Mouse (Mus musculus) gastrocnemius, adult 18-20 months (tissue): ENCODE data around the gene Calr3. TPM values are rescaled to one million over a fixed set of nuclear protein-coding genes. Genes with fewer than 3 reads are reported as not detected.

Experiments
- microRNA-seq: library from miRNA; unstranded; fragments of <30 nt; microRNA quantifications from one replicate; pipeline ENCODE4 v1.2.0, GENCODE M21; 2021
- total RNA-seq, 2 experiments: library from RNA; stranded (reverse); gene quantifications; 2 replicates each; pipeline ENCODE4 v1.2.3; 2021

The Calr3 gene
- total RNA-seq, 2 experiments from 2014 or later: 3.5 to 4.7 TPM

Small RNA genes within 50 kb of the gene (microRNA-seq; reads per million reads assigned to microRNA genes)
- gene Mir7068: 7.5 reads per million, percentile 19 among the genes with 10 or more reads in this experiment

Other genes with a start within 250 kb of the Calr3 start
- gene Cib3, start 231.0 kb downstream of the Calr3 start, total RNA-seq: not detected
- not detected for gene Gm11034, start 230.2 kb downstream of the Calr3 start, total RNA-seq
- gene Fam32a, start 224.1 kb downstream of the Calr3 start, total RNA-seq: 1 to 10 TPM; 7.3 to 9.4 TPM
- gene Ap1m1, start 203.9 kb downstream of the Calr3 start, total RNA-seq: 10 to 100 TPM; 20.9 to 21.8 TPM
- gene Gm10282, start 138.6 kb downstream of the Calr3 start, total RNA-seq: 1 to 10 TPM; 1.8 to 3.4 TPM
- gene Klf2, start 124.8 kb downstream of the Calr3 start, total RNA-seq: 10 to 100 TPM; 22.5 to 37.9 TPM
- 10 to 100 TPM; 21.9 to 22.5 TPM for gene Eps15l1, start 22.4 kb downstream of the Calr3 start, total RNA-seq
- gene 1700030K09Rik, start within 50 bp of the Calr3 start, total RNA-seq: 1 to 10 TPM; 3.5 to 4.2 TPM
- gene Cherp, start 31.4 kb upstream of the Calr3 start, total RNA-seq: 10 to 100 TPM; 21.2 to 22.6 TPM
- 10 to 100 TPM; 48.0 to 51.1 TPM for gene Slc35e1, start 48.7 kb upstream of the Calr3 start, total RNA-seq
- 10 to 100 TPM in 1 of 2 experiments, 1 to 10 TPM in 1; 7.4 to 15.8 TPM for gene Med26, start 104.4 kb upstream of the Calr3 start, total RNA-seq
- 10 to 100 TPM; 61.8 to 61.9 TPM for gene Smim7, start 127.2 kb upstream of the Calr3 start, total RNA-seq
- gene Tmem38a, start 128.2 kb upstream of the Calr3 start, total RNA-seq: 1,000 to 10,000 TPM; 1,126 to 1,216 TPM
- gene Nwd1, start 202.8 kb upstream of the Calr3 start, total RNA-seq: under 1 TPM; 0.97 to 0.98 TPM